Mouse (Mus musculus) CD4-positive naive resting alpha-beta T cell, adult 76 days (primary cell): ENCODE measurements around the gene Cnot6l. TPM values are rescaled to one million over a fixed set of nuclear protein-coding genes. Genes with fewer than 3 reads are reported as not detected.

Source experiments
- total RNA-seq: library from RNA; stranded (reverse); gene quantifications from one replicate; pipeline ENCODE4 v1.2.4, GENCODE M21; 2023

Cnot6l gene
- 221 TPM for total RNA-seq

GRCm38 (mm10) chr5:96164021-96164411 lies at the start of gene Cnot6l:
Gene Cnot6l (minus strand): TSS chr5:96164171.

DNA sequence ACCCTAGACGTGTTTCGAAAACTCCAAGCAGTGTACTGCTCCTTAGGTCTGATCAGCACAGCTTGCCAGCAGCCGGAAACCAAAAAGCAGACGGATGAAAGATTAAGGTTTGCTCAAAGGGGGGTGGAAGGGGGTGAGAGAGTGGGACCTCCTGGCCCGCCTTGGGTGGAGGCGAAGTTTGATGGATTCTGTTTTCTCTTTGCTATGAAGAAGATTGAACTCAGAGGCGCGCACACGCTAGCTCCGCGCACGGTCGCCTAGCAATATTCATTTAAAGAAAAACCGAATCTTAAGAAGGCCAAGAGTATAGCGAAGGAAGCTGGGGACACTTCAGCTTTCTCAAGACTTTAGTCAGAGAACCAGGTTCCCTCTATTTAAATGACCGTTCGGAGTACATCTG lies 45.5 kb upstream of the Cnot6l start, which contains the start of gene Mrpl1:
TSS of gene Mrpl1 (plus strand) at position 35 of the 400 bp plus-strand sequence.

Other genes starting within 250 kb of the Cnot6l start
- gene Cxcl13, start 207.2 kb downstream of the Cnot6l start, total RNA-seq, result not detected
- gene Mrpl1, start 45.3 kb upstream of the Cnot6l start, total RNA-seq, result 11.5 TPM
- not detected for gene Fras1, start 209.8 kb upstream of the Cnot6l start, total RNA-seq